Mouse (Mus musculus) megakaryocyte, embryonic 14.5 days (primary cell): Measurements from ENCODE around the gene Kif5a. TPM values are rescaled to one million over a fixed set of nuclear protein-coding genes. Genes with fewer than 3 reads are reported as not detected.

Source experiments
- H3K27me3 ChIP-seq: replicated peaks from 2 replicates; pipeline ENCODE3; 2012; ENCODE audit warnings: inconsistent platforms
- H3K36me3 ChIP-seq: replicated peaks from 2 replicates; pipeline ENCODE3; 2012; ENCODE audit warnings: low read length, inconsistent platforms, mixed read lengths
- H3K4me1 ChIP-seq: 2 replicates; pipeline ENCODE4 v1.6.1; 2012; ENCODE audit warnings: inconsistent platforms
- H3K4me3 ChIP-seq: replicated peaks from 2 replicates; pipeline ENCODE3; 2012; ENCODE audit warnings: moderate library complexity, mild to moderate bottlenecking, inconsistent platforms
- H3K9me3 ChIP-seq: 2 replicates; pipeline ENCODE4 v1.6.1; 2012; ENCODE audit warnings: inconsistent platforms
- FLI1 ChIP-seq: IDR thresholded peaks from 2 replicates; pipeline ENCODE4 v1.6.1; 2012; ENCODE audit warnings: low read length, inconsistent platforms, mixed read lengths
- GATA1 ChIP-seq: IDR thresholded peaks from 3 replicates; pipeline ENCODE4 v1.6.1; 2012; ENCODE audit warnings: mixed read lengths, low read length, inconsistent platforms, borderline replicate concordance
- polyA plus RNA-seq: library from polyadenylated mRNA; stranded (reverse); fragments of >175 nt; gene quantifications from 2 replicates; pipeline ENCODE4 v1.2.3, GENCODE M21; 2012; ENCODE audit warnings: low replicate concordance; ENCODE audit not compliant: insufficient read depth

The Kif5a gene
- polyA plus RNA-seq, 1 experiment = 6.6 TPM

DNA sequence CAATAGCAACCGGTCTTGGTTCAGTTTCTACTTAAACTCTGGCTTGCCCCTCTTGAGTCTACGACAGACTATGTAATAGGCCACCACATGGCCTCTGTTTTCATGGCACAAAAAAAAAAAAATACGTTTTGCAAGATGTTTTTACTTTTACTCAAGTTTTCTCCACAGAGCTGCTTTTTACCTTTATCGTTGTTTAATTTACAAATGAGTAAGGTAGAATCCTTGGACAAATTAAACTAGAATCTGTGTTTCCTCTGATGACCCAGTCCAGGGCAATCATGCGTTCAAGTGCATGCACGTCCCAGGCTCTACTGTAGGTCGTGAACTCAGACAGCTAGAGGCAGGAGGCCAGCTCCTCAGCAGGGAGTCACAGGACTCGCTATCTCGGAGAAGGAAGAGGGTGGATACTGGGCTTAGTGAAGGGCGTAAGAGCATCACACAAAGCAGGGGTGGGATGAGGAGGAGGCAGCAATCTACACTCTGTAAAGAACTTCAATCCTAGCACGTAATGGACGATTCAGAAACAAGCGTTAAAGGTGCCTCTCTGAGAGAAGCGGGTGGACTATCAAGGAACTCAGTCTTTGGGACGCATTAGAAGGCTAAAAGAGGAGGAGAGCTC, 26.5 kb upstream of the Kif5a start:
- TF ChIP-seq GATA1 = no peak
- no peak for TF ChIP-seq FLI1
- Histone ChIP-seq H3K4me3 (peak overlapping the region; percentile 97), H3K27me3 (no peaks in the 10 kb centered on the region), H3K4me1 (peaks cover 71% of the 10 kb centered on the region), H3K36me3 (peaks cover 67% of the 10 kb centered on the region), H3K9me3 (no peaks in the 10 kb centered on the region)

DNA sequence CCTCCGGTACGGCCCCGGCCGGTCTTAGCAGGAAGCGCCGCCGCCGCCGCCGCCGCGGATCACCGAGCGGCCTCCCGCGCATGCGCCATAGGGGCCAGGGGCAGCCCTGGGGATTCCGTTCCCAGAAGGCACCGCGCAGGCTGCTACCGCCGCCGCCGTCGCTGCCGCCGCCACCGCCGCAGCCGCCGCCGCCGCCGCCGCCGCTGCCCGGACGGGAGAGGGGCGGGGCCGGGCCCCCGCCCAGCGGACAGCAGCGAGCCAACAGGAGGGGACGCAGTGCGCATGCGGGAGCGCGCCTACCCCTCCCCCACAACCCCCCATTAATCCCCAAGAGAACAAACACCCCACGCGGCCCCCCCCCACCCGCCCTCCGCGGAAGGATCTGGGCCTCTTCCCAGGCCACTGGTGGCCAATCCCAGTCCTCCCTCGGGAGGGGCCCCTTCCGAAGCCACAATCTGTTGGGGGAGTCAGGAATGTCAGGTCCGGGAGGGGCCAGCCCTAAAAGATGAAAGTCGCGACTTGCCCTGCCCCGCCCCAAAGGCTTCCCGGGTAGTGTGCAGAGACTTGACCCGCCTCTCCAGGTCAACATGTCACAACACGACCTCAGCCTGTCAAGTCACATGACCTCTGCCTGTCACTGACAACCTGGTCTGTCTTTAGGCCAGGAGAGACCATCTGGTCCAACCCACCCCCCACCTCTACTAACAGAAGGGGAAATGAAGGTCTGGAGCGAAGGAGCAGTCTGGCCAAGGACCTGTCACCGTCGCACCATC, 25.8 kb upstream of the Kif5a start, which contains the start of gene Mbd6:
Gene Mbd6, minus strand, starts transcription at position 219 of the 773 bp plus-strand sequence.
- TF ChIP-seq FLI1 (no peak), GATA1 (no peak)
- no peaks in the 10 kb centered on the region for H3K27me3 ChIP-seq
- H3K4me3 ChIP-seq = peak within 1 kb of the TSS; percentile 97
- H3K4me1 ChIP-seq = peaks cover 71% of the 10 kb centered on the region
- peaks cover 67% of the 10 kb centered on the region for H3K36me3 ChIP-seq
- H3K9me3 ChIP-seq = no peaks in the 10 kb centered on the region

- peaks cover 67% of the 10 kb centered on the region for H3K4me1 ChIP-seq
Measured at GRCm38 (mm10) chr10:127288328-127288799, 25.2 kb upstream of the Kif5a start.

GRCm38 (mm10) chr10:127287936-127288293, 24.8 kb upstream of the Kif5a start:
- Histone ChIP-seq H3K4me1 (peaks cover 62% of the 10 kb centered on the region), H3K9me3 (no peaks in the 10 kb centered on the region), H3K36me3 (peaks cover 67% of the 10 kb centered on the region), H3K4me3 (peak overlapping the region; percentile 97), H3K27me3 (no peaks in the 10 kb centered on the region)
- TF ChIP-seq GATA1 = no peak
- TF ChIP-seq FLI1 = no peak

More at GRCm38 (mm10) chr10:127288328-127288799, 25.2 kb upstream of the Kif5a start:
- TF ChIP-seq GATA1 (no peak), FLI1 (no peak)
- H3K9me3 ChIP-seq = no peaks in the 10 kb centered on the region
- H3K36me3 ChIP-seq = peaks cover 67% of the 10 kb centered on the region
- H3K27me3 ChIP-seq = no peaks in the 10 kb centered on the region
- peak overlapping the region; percentile 97 for H3K4me3 ChIP-seq

DNA sequence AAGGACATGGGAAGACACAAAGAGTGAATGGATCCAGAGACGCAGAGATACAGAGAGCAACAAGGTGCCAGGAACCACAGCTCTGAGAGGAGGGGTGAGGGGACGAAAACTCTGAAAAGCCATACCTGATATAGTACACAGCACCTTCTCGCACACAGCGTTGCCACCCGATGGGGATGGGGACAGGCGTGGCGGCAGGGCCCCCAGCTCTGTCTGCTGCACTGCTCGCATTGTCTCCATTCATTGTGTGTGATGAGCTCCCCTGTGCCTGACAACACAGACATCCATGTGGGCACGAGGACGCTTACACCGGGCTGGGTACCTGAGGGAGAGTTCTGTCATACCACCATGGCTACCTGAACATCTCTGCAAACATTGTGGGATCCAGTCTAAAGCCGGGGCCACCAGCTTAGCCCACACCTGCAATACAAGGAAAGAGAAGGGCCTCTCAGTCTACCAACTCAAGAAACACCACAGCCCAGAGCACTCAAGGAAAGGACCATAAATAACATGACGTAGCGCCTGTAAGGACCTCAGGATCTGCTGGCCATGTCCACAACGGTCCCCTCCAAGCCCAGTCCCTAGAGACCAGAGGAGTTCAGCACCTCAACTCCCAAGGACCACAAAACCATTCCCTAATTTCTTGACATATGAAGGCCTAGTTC, 24.3 kb upstream of the Kif5a start:
- Histone ChIP-seq H3K4me1 (peaks cover 61% of the 10 kb centered on the region), H3K4me3 (peak overlapping the region; percentile 97), H3K27me3 (no peaks in the 10 kb centered on the region), H3K36me3 (peaks cover 67% of the 10 kb centered on the region), H3K9me3 (no peaks in the 10 kb centered on the region)
- TF ChIP-seq FLI1 (no peak), GATA1 (no peak)

DNA sequence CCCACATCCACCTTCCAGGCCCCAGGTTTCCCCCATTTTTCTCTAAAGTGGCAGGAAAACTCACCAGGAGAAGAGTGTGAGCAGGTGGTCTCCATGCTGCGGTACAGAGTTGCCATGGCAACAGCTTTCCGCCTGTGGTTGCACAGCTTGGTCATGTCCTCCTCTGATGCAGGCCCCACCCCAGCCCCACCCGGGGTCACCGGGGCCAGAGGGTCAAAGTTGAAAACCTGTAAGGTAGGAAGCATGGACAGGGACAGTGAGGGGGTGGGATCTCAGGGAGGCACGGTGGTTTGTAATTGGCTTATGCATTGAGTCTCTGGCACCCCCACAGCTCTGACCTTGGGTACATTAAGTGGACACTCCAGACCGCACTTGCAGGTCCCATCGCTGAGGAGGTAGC, 23.6 kb upstream of the Kif5a start:
- Histone ChIP-seq H3K9me3 (no peaks in the 10 kb centered on the region), H3K4me3 (peak overlapping the region; percentile 97), H3K36me3 (peaks cover 67% of the 10 kb centered on the region), H3K4me1 (peaks cover 55% of the 10 kb centered on the region), H3K27me3 (no peaks in the 10 kb centered on the region)
- TF ChIP-seq GATA1 (no peak), FLI1 (no peak)

- TF ChIP-seq FLI1 = no peak
- TF ChIP-seq GATA1 = no peak
- peaks cover 68% of the 10 kb centered on the region for H3K36me3 ChIP-seq
- peaks cover 58% of the 10 kb centered on the region for H3K4me1 ChIP-seq
- peak overlapping the region; percentile 97 for H3K4me3 ChIP-seq
- H3K9me3 ChIP-seq = no peaks in the 10 kb centered on the region
- H3K27me3 ChIP-seq = no peaks in the 10 kb centered on the region
Measured at GRCm38 (mm10) chr10:127286194-127286593, 23.0 kb upstream of the Kif5a start.

DNA sequence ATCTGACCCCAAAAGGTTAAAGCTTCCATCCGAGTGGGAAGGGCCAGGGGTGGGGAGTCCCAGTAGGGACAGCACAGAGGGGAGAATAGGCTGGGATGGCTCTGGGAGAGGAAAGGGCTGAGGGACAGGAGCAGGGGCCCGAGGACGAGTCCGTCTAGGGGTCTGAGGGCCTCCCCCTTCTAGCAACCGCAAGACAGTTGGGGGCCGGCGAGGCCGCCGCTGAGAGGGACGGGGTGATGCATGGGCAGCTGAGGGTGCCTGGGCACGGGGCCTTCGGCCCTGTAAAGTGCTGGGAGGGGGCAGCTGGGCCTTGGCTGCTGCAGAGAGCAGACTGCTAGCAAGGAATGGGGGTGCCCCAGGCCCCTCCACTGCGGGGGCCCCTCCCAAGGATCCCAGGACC, 22.5 kb upstream of the Kif5a start:
- Histone ChIP-seq H3K36me3 (peaks cover 74% of the 10 kb centered on the region), H3K4me3 (peak overlapping the region; percentile 97), H3K9me3 (no peaks in the 10 kb centered on the region), H3K27me3 (no peaks in the 10 kb centered on the region), H3K4me1 (peaks cover 58% of the 10 kb centered on the region)
- TF ChIP-seq GATA1 = no peak
- TF ChIP-seq FLI1 = no peak

DNA sequence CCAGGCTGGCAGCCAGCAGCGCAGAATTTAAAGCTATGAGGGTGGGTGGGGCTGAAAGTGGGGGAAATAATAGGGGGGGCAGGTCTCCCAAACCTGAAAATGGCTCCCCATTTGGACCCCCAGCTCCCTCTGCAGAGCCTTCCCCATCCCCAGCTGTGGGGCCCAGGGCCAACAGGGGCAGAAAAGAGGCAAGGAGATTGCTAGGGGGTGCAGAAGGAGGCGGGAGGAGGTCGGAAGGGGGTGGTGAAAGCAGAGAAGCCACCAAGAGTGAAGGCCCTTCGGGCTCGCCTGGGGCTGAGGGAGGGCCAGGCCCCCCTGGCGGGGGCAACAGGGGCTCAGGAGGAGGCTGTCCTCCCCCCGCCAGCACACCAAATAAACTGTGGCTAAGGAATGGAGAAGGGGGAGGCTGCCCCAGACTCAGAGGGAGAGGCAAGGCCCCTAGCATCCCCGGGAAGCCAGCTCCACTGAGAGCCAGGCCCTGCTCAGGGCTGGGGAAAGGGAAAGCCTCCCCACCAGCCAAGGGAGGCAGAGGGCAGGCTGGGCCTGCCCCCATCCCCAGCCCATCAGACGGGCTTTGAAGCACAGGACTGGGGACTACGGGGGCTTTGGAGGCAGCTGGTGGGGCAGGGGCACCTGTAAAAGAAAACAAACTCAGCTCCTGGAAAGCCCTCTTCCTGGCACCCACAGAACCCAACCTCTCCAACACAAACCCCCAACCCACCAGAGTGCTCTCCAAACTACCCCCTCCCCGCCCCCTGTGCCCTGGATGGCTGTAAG, 21.8 kb upstream of the Kif5a start:
- H3K9me3 ChIP-seq = no peaks in the 10 kb centered on the region
- peaks cover 56% of the 10 kb centered on the region for H3K4me1 ChIP-seq
- TF ChIP-seq FLI1 (no peak), GATA1 (no peak)
- H3K4me3 ChIP-seq = peak overlapping the region; percentile 97
- H3K27me3 ChIP-seq = no peaks in the 10 kb centered on the region
- H3K36me3 ChIP-seq = peaks cover 81% of the 10 kb centered on the region
